Comparison of ENCODE assay signal across 9 mouse cellular contexts in genomic region chr5:150051828-150052227, GRCm38 (mm10). TPM values are rescaled to one million over a fixed set of nuclear protein-coding genes. Genes with fewer than 3 reads are reported as not detected.
DNase-seq lines count a peak whose midpoint lies in the region; ATAC-seq lines count a peak whose summit lies in the region.
"Had no signal": no experiment of that assay in that cellular context is flagged by ENCODE, and none has a peak within 500 bp of the region (broad histone marks: within the 10 kb centered on the region; RNA-seq: fewer than 3 reads in every experiment).

No protein-coding gene starts in this region.

- no peaks in the 10 kb centered on the region for H3K9me3 ChIP-seq in hindbrain, embryonic 10.5 days
- no peaks in the 10 kb centered on the region for H3K9me3 ChIP-seq in hindbrain, embryonic 12.5 days (replicated peaks)
- no peaks in the 10 kb centered on the region for H3K9me3 ChIP-seq in limb, embryonic 10.5 days (replicated peaks)
- H3K9me3 ChIP-seq: embryonic facial prominence, embryonic 15.5 days had no signal

- no peaks in the 10 kb centered on the region for H3K36me3 ChIP-seq in hindbrain, embryonic 10.5 days
- H3K36me3 ChIP-seq in hindbrain, embryonic 12.5 days: no peaks in the 10 kb centered on the region
- no peaks in the 10 kb centered on the region for H3K36me3 ChIP-seq in limb, embryonic 10.5 days
- H3K36me3 ChIP-seq: embryonic facial prominence, embryonic 15.5 days had no signal

- ATAC-seq in hindbrain, embryonic 12.5 days (ENCODE audit: low FRiP score): no peak

- DNase-seq in hindbrain, embryonic 10.5 days (ENCODE audit: low spot score): peak; percentile 58
- DNase-seq in spleen, adult 12 weeks (ENCODE audit: low spot score): peak; percentile 16
- DNase-seq in spleen, postnatal 36 days (ENCODE audit: low spot score in 2 of 2): no peak
- DNase-seq in c-Kit-positive CD71-positive TER-119-positive erythroid progenitor cells, embryonic 14.5 days (ENCODE audit: low spot score): peak; percentile 4
- peak; percentile 64 for DNase-seq in limb, embryonic 10.5 days (ENCODE audit: low spot score)
- DNase-seq in testis, postnatal 10 days (ENCODE audit: low spot score): peak; percentile 69
- DNase-seq in urinary bladder, adult 18-20 months (ENCODE audit: low spot score in 2 of 2): no peak

- no peak overlapping the region for H3K4me2 ChIP-seq in hindbrain, embryonic 12.5 days (replicated peaks)
- H3K4me2 ChIP-seq: embryonic facial prominence, embryonic 15.5 days had no signal

- 58% methylated on average over 5 of the region's 5 CpGs for WGBS in hindbrain, embryonic 10.5 days
- WGBS in hindbrain, embryonic 12.5 days: 56% methylated on average over 5 of the region's 5 CpGs
- 59% methylated on average over 5 of the region's 5 CpGs for whole genome bisulfite sequencing in limb, embryonic 10.5 days

- no peaks in the 10 kb centered on the region for H3K27me3 ChIP-seq in hindbrain, embryonic 10.5 days (ENCODE audit: insufficient read depth, poor library complexity, severe bottlenecking)
- no peaks in the 10 kb centered on the region for H3K27me3 ChIP-seq in hindbrain, embryonic 12.5 days
- no peaks in the 10 kb centered on the region for H3K27me3 ChIP-seq in limb, embryonic 10.5 days (ENCODE audit: low read depth, poor library complexity, severe bottlenecking)
- H3K27me3 ChIP-seq: embryonic facial prominence, embryonic 15.5 days had no signal

- H3K4me1 ChIP-seq in hindbrain, embryonic 10.5 days (replicated peaks): 0 out of 2 replicates have a peak, but pooled peaks cover 5% of the 10 kb centered on the region
- no peaks in the 10 kb centered on the region for H3K4me1 ChIP-seq in hindbrain, embryonic 12.5 days
- peaks cover 4% of the 10 kb centered on the region for H3K4me1 ChIP-seq in limb, embryonic 10.5 days
- H3K4me1 ChIP-seq: embryonic facial prominence, embryonic 15.5 days had no signal

- no peak overlapping the region for H3K27ac ChIP-seq in hindbrain, embryonic 10.5 days
- no peak overlapping the region for H3K27ac ChIP-seq in hindbrain, embryonic 12.5 days
- H3K27ac ChIP-seq in limb, embryonic 10.5 days: no peak overlapping the region
- H3K27ac ChIP-seq: embryonic facial prominence, embryonic 15.5 days had no signal

- no peak overlapping the region for H3K9ac ChIP-seq in hindbrain, embryonic 12.5 days
- H3K9ac ChIP-seq: embryonic facial prominence, embryonic 15.5 days had no signal

- no peak overlapping the region for H3K4me3 ChIP-seq in hindbrain, embryonic 10.5 days
- H3K4me3 ChIP-seq in hindbrain, embryonic 12.5 days: no peak overlapping the region
- H3K4me3 ChIP-seq in limb, embryonic 10.5 days: no peak overlapping the region
- H3K4me3 ChIP-seq: embryonic facial prominence, embryonic 15.5 days had no signal

RNA-seq across cellular contexts. Expression of gene Rxfp2, which starts 33.4 kb away (rescaled TPM):
- 0.82 and 0.93 TPM in 2 replicates for polyA plus RNA-seq in hindbrain, embryonic 10.5 days (2016; fragmentation: Nextera tagmentation; extraction: Ambion mirVana)
- 0.13 and 0.93 TPM in 2 replicates for polyA plus RNA-seq in hindbrain, embryonic 12.5 days (2016; fragmentation: Nextera tagmentation; extraction: Ambion mirVana)
- polyA plus RNA-seq in limb, embryonic 10.5 days (2016; fragmentation: Nextera tagmentation; extraction: Ambion mirVana): 0.89 and 2.1 TPM in 2 replicates

Comparison
In these comparisons a context has a peak if more than half of its experiments do, and no peak if none do; other contexts are left out.
1. DNase-seq: peak in hindbrain, embryonic 10.5 days (single experiment), spleen, adult 12 weeks (single experiment), c-Kit-positive CD71-positive TER-119-positive erythroid progenitor cells, embryonic 14.5 days (single experiment), limb, embryonic 10.5 days (single experiment) and testis, postnatal 10 days (single experiment); none in spleen, postnatal 36 days (0 of 2) and urinary bladder, adult 18-20 months (0 of 2).